ENCODE assay signal across 10 mouse cellular contexts in the genomic region with DNA sequence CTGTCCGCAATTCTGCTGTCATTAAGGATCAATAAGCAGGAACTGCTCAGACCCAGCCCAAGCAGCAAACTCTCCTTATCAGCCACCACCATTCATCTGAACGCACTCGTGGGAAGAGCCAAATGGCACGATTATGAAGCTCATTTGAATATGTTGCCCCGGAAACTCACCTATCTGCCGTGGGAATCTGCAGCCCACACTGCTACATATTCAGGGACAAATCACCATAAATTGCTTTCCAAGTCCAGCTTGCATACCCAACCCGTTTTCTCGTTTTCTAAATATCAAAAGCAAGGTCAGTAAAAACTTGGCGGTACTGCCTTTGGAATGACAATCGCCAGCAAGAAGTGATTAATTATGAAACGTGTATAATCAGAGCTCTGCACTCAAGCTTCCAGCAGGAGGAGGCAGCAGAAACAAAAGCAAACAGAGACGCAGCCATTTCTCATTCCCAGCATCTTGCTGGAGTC.
DNase-seq lines count a peak whose midpoint lies in the region; ATAC-seq lines count a peak whose summit lies in the region.
"Had no signal": no experiment of that assay in that cellular context is flagged by ENCODE, and none has a peak within 500 bp of the region (broad histone marks: within the 10 kb centered on the region; RNA-seq: fewer than 3 reads in every experiment).

No protein-coding gene starts in this region.

- WGBS in limb, embryonic 10.5 days = 78% methylated on average over 12 of the region's 12 CpGs

- no peak overlapping the region for H3K27ac ChIP-seq in limb, embryonic 10.5 days
- H3K27ac ChIP-seq: macrophage had no signal

- peak; percentile 47; the same call in 1 of the 2 replicates for ATAC-seq in frontal cortex, adult (ENCODE audit: low TSS enrichment)

- no peak overlapping the region for H3K4me3 ChIP-seq in limb, embryonic 10.5 days

- peaks cover 4% of the 10 kb centered on the region for H3K4me1 ChIP-seq in limb, embryonic 10.5 days

- no peaks in the 10 kb centered on the region for H3K27me3 ChIP-seq in limb, embryonic 10.5 days (ENCODE audit: low read depth, poor library complexity, severe bottlenecking)

- H3K36me3 ChIP-seq in limb, embryonic 10.5 days = no peaks in the 10 kb centered on the region

- H3K9me3 ChIP-seq in limb, embryonic 10.5 days (replicated peaks) = no peaks in the 10 kb centered on the region

- DNase-seq in frontal cortex, postnatal 10 days (ENCODE audit: low spot score in 2 of 2) = no peak
- DNase-seq in right cerebral cortex, postnatal 25 days = peak; percentile 23
- DNase-seq in right cerebral cortex, postnatal 14 days = no peak
- DNase-seq in mesoderm, embryonic 11.5 days (ENCODE audit: low read depth, low spot score) = peak; percentile 44
- DNase-seq in limb, embryonic 10.5 days (ENCODE audit: low spot score) = no peak
- DNase-seq in ovary, postnatal 14 days (ENCODE audit: low spot score) = no peak
- no peak for DNase-seq in urinary bladder, postnatal 4 days (ENCODE audit: low spot score in 2 of 2)
- DNase-seq: kidney, postnatal 25 days had no signal

Comparison
In these comparisons a context has a peak if more than half of its experiments do, and no peak if none do; other contexts are left out.
1. DNase-seq: peak in right cerebral cortex, postnatal 25 days (single experiment) and mesoderm, embryonic 11.5 days (single experiment); none in frontal cortex, postnatal 10 days (0 of 2), right cerebral cortex, postnatal 14 days (single experiment), limb, embryonic 10.5 days (single experiment), ovary, postnatal 14 days (single experiment) and urinary bladder, postnatal 4 days (0 of 2).